Mouse (Mus musculus): ENCODE results near the gene Myh2. TPM values are rescaled to one million over a fixed set of nuclear protein-coding genes. Genes with fewer than 3 reads are reported as not detected.

Gene Myh2
- not detected in 2 replicates for polyA plus RNA-seq (2014; fragmentation: Nextera tagmentation; extraction: Ambion mirVana)

DNA sequence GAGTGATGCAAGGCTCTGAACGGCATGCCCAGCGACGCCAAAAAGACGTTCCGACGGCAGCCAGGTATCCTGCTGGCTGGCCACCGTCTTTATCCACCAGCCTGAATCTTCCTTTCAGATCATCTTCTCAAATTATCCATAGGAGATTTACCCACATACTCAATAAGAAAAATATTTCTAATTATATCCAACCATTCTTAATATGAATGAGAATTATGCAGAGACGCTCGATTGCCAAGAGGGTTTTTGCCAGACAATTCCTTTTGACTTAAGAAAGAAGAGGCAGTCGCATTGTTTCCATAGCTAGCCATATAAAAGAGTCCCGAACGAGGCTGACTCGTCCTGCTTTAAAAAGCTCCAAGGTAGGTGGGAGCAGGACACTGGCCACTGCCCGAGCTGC is at the start of gene Myh2:
Gene Myh2, plus strand, starts transcription at position 301 of the 400 bp plus-strand sequence.
- no peak within 1 kb of the TSS for H3K9ac ChIP-seq (ENCODE audit: low read depth, low read length)
- H3K9me3 ChIP-seq (replicated peaks; ENCODE audit: control insufficient read depth, low read length), result no peaks in the 10 kb centered on the region
- no peak within 1 kb of the TSS for H3K4me3 ChIP-seq (ENCODE audit: low read depth, low read length)
- ATAC-seq (replicated peaks; ENCODE audit: insufficient number of reproducible peaks, low FRiP score, low TSS enrichment), result no peak
- no peaks in the 10 kb centered on the region for H3K4me1 ChIP-seq (ENCODE audit: control insufficient read depth, insufficient read depth, low read length)
- H3K27ac ChIP-seq (ENCODE audit: low read depth, low read length), result no peak within 1 kb of the TSS
- H3K4me2 ChIP-seq, result no peak within 1 kb of the TSS
- 77% methylated on average over 14 of the region's 14 CpGs for WGBS (ENCODE audit: insufficient replicate concordance)
- no peaks in the 10 kb centered on the region for H3K27me3 ChIP-seq (ENCODE audit: control insufficient read depth, insufficient read depth, low read length)
- no peaks in the 10 kb centered on the region for H3K36me3 ChIP-seq (ENCODE audit: control insufficient read depth, insufficient read depth, low read length)

DNA sequence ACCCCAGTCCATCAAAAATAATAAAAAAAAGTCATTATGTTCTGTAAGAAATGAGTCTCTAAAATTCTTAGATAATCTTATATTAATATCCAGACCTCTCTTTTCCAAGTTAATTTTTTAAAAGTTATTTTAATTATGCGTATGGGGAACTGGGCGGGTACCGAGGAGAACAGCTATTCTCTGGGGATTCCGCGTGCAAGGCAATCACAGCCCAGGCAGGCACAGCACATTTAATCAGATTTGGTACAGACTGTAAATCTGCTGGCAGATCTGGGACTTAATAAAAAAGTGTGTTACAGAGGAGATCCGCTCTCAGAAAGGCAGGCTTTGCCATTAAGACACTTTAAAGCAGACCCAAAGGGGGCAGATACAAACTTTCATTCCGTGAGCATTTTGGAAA is 45.9 kb upstream of the Myh2 start:
- H3K27me3 ChIP-seq (ENCODE audit: control insufficient read depth, insufficient read depth, low read length), result no peaks in the 10 kb centered on the region
- 86% methylated on average over 7 of the region's 7 CpGs for WGBS (ENCODE audit: insufficient replicate concordance)
- H3K9ac ChIP-seq (ENCODE audit: low read depth, low read length), result no peak overlapping the region
- H3K27ac ChIP-seq (ENCODE audit: low read depth, low read length), result no peak overlapping the region
- no peaks in the 10 kb centered on the region for H3K4me1 ChIP-seq (ENCODE audit: control insufficient read depth, insufficient read depth, low read length)
- H3K4me3 ChIP-seq (ENCODE audit: low read depth, low read length), result no peak overlapping the region
- H3K36me3 ChIP-seq (ENCODE audit: control insufficient read depth, insufficient read depth, low read length), result no peaks in the 10 kb centered on the region
- no peak for ATAC-seq (replicated peaks; ENCODE audit: insufficient number of reproducible peaks, low FRiP score, low TSS enrichment)
- H3K9me3 ChIP-seq (replicated peaks; ENCODE audit: control insufficient read depth, low read length), result no peaks in the 10 kb centered on the region
- no peak overlapping the region for H3K4me2 ChIP-seq

DNA sequence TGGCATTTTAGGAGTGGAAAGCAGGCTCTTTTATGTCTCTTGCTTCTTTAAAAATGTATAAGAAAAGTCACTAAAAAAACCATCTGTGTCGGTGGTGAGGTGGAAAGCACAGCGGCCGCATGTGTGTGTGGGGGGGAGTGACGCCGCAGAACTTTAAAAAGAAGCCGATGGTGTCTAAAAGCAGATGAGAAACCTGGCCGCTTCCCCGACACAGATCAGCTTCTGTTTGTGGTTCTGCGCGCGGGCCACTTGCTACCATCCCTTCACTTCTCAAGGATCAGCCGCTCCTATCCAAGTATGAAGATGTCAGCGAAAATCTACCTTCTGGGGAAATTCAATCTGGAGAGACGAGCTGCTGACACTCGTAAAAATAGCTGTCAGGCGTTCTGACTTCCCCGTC is 45.5 kb upstream of the Myh2 start:
- H3K27ac ChIP-seq (ENCODE audit: low read depth, low read length), result no peak overlapping the region
- H3K27me3 ChIP-seq (ENCODE audit: control insufficient read depth, insufficient read depth, low read length), result no peaks in the 10 kb centered on the region
- H3K9ac ChIP-seq (ENCODE audit: low read depth, low read length), result no peak overlapping the region
- no peak for ATAC-seq (replicated peaks; ENCODE audit: insufficient number of reproducible peaks, low FRiP score, low TSS enrichment)
- no peaks in the 10 kb centered on the region for H3K9me3 ChIP-seq (replicated peaks; ENCODE audit: control insufficient read depth, low read length)
- H3K4me1 ChIP-seq (ENCODE audit: control insufficient read depth, insufficient read depth, low read length), result no peaks in the 10 kb centered on the region
- H3K4me2 ChIP-seq, result no peak overlapping the region
- H3K4me3 ChIP-seq (ENCODE audit: low read depth, low read length), result no peak overlapping the region
- 69% methylated on average over 17 of the region's 17 CpGs for WGBS (ENCODE audit: insufficient replicate concordance)
- no peaks in the 10 kb centered on the region for H3K36me3 ChIP-seq (ENCODE audit: control insufficient read depth, insufficient read depth, low read length)

DNA sequence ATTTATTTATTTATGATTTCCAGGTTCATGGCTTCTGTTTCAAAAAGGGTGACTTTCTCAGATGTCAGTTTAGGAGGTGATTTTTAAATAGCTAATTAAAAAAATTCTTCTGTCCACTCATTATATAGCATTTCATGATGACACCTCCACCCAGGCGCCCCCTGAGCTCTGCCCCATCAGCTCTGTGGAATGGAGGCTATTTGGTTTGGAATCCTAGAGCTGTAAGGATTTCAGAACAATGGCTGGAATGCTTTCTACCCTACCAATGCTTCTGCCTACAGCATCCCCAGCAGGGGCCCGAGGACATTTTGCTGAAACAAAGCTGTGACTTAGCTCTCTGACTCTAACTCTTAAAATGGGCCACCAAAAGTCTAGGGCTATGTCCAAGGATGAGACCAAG is 37.3 kb upstream of the Myh2 start:
- 82% methylated on average over 2 of the region's 2 CpGs for WGBS (ENCODE audit: insufficient replicate concordance)
- no peak overlapping the region for H3K9ac ChIP-seq (ENCODE audit: low read depth, low read length)
- no peak overlapping the region for H3K27ac ChIP-seq (ENCODE audit: low read depth, low read length)
- H3K36me3 ChIP-seq (ENCODE audit: control insufficient read depth, insufficient read depth, low read length), result no peaks in the 10 kb centered on the region
- no peak overlapping the region for H3K4me3 ChIP-seq (ENCODE audit: low read depth, low read length)
- no peaks in the 10 kb centered on the region for H3K4me1 ChIP-seq (ENCODE audit: control insufficient read depth, insufficient read depth, low read length)
- H3K9me3 ChIP-seq (replicated peaks; ENCODE audit: control insufficient read depth, low read length), result no peaks in the 10 kb centered on the region
- H3K4me2 ChIP-seq, result no peak overlapping the region
- no peak for ATAC-seq (replicated peaks; ENCODE audit: insufficient number of reproducible peaks, low FRiP score, low TSS enrichment)
- no peaks in the 10 kb centered on the region for H3K27me3 ChIP-seq (ENCODE audit: control insufficient read depth, insufficient read depth, low read length)

DNA sequence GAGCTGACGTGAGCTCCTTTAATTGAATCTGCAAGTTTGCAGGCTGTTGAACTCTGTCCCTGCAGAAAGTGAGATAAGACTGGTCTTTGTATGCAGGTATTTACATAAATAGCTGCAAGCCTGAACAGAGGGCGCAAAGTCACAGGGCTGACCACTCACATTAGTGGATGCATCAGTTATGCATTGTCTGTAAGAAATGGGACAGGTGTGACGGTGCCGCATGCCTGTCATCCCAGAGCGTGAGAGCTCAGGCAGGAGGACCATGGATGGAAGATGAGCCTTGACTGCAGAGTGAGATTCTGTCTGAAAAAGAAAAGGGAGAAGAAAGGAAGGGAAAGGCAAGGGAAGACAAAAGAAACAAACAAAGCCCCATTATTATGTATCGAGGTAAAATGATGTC is 36.2 kb upstream of the Myh2 start:
- 76% methylated on average over 6 of the region's 6 CpGs for WGBS (ENCODE audit: insufficient replicate concordance)

DNA sequence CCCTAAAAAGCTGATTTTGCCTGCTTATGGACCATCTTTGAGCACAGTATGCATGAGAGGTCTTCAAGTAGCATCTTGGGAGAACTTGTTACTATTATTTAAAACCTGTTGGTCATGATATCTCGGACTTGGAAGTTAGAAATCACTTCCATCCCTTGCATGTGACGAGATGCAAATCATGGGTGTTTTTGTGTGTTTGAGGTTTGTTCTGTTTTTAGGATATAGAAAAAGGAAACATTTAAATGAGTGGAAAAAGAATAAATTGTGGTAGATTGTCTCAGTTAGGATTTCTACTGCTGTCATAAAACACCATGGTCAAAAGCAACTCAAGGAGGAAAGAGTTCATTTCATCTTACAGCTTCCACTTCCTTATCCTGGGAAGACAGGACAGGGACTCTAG is 35.3 kb upstream of the Myh2 start:
- H3K4me3 ChIP-seq (ENCODE audit: low read depth, low read length), result no peak overlapping the region
- no peak overlapping the region for H3K27ac ChIP-seq (ENCODE audit: low read depth, low read length)
- ATAC-seq (replicated peaks; ENCODE audit: insufficient number of reproducible peaks, low FRiP score, low TSS enrichment), result no peak
- whole genome bisulfite sequencing (ENCODE audit: insufficient replicate concordance), result 82% methylated on average over 2 of the region's 2 CpGs
- no peaks in the 10 kb centered on the region for H3K4me1 ChIP-seq (ENCODE audit: control insufficient read depth, insufficient read depth, low read length)
- no peaks in the 10 kb centered on the region for H3K27me3 ChIP-seq (ENCODE audit: control insufficient read depth, insufficient read depth, low read length)
- H3K4me2 ChIP-seq, result no peak overlapping the region
- no peak overlapping the region for H3K9ac ChIP-seq (ENCODE audit: low read depth, low read length)
- H3K9me3 ChIP-seq (replicated peaks; ENCODE audit: control insufficient read depth, low read length), result no peaks in the 10 kb centered on the region
- H3K36me3 ChIP-seq (ENCODE audit: control insufficient read depth, insufficient read depth, low read length), result no peaks in the 10 kb centered on the region

More for the DNA sequence above, 36.2 kb upstream of the Myh2 start:
- Histone ChIP-seq H3K4me3 (ENCODE audit: low read depth, low read length) (no peak overlapping the region), H3K36me3 (ENCODE audit: control insufficient read depth, insufficient read depth, low read length) (no peaks in the 10 kb centered on the region), H3K27me3 (ENCODE audit: control insufficient read depth, insufficient read depth, low read length) (no peaks in the 10 kb centered on the region), H3K9ac (ENCODE audit: low read depth, low read length) (no peak overlapping the region), H3K4me2 (no peak overlapping the region), H3K4me1 (ENCODE audit: control insufficient read depth, insufficient read depth, low read length) (no peaks in the 10 kb centered on the region), H3K27ac (ENCODE audit: low read depth, low read length) (no peak overlapping the region), H3K9me3 (replicated peaks; ENCODE audit: control insufficient read depth, low read length) (no peaks in the 10 kb centered on the region)
- no peak for ATAC-seq (replicated peaks; ENCODE audit: insufficient number of reproducible peaks, low FRiP score, low TSS enrichment)

DNA sequence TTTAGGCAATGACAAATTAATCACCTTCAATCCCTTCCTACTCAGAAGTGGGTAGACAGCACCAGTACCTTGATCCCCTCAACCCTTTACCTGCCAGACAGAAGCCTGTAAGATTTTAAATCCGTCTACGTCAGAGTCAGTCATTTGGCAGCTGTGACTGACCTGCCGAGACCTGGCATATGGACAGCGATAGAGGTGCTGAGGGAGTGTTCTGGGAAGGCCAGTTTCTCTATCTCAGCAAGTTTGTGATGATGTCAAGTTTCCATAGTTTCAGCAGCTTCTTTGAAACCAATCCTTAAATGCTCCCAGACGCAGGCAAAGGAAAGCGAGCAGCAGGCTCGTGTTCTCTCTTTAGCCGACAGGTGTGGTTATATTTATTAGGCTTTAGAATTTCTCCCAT is 31.3 kb upstream of the Myh2 start:
- ATAC-seq (replicated peaks; ENCODE audit: insufficient number of reproducible peaks, low FRiP score, low TSS enrichment), result no peak
- Histone ChIP-seq H3K9me3 (replicated peaks; ENCODE audit: control insufficient read depth, low read length) (no peaks in the 10 kb centered on the region), H3K27me3 (ENCODE audit: control insufficient read depth, insufficient read depth, low read length) (no peaks in the 10 kb centered on the region), H3K36me3 (ENCODE audit: control insufficient read depth, insufficient read depth, low read length) (no peaks in the 10 kb centered on the region), H3K27ac (ENCODE audit: low read depth, low read length) (no peak overlapping the region), H3K4me2 (no peak overlapping the region), H3K9ac (ENCODE audit: low read depth, low read length) (no peak overlapping the region), H3K4me1 (ENCODE audit: control insufficient read depth, insufficient read depth, low read length) (no peaks in the 10 kb centered on the region), H3K4me3 (ENCODE audit: low read depth, low read length) (no peak overlapping the region)
- 73% methylated on average over 8 of the region's 8 CpGs for WGBS (ENCODE audit: insufficient replicate concordance)

DNA sequence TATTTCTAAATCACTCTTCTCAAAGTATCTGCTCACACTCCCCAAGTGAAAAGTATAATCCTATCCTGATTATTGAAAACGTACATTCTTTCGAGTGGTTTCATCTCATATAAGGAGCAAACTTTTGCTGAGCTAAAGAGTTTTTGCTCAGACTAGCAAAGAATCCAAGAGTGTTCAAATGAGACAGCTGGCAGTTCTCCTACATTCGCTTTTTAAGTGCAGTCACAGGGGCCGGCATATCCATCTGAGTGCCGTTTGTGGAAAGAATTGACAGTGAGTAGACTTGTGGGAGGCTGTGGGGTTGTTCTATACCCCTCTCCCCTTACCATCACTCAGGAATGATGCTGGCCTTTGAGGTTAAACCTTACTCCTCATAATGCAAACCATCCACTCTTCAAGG is 30.7 kb upstream of the Myh2 start:
- WGBS (ENCODE audit: insufficient replicate concordance), result 78% methylated on average over 5 of the region's 5 CpGs
- H3K9me3 ChIP-seq (replicated peaks; ENCODE audit: control insufficient read depth, low read length), result no peaks in the 10 kb centered on the region
- no peak overlapping the region for H3K4me3 ChIP-seq (ENCODE audit: low read depth, low read length)
- H3K36me3 ChIP-seq (ENCODE audit: control insufficient read depth, insufficient read depth, low read length), result no peaks in the 10 kb centered on the region
- ATAC-seq (replicated peaks; ENCODE audit: insufficient number of reproducible peaks, low FRiP score, low TSS enrichment), result no peak
- H3K4me2 ChIP-seq, result no peak overlapping the region
- H3K27ac ChIP-seq (ENCODE audit: low read depth, low read length), result no peak overlapping the region
- no peaks in the 10 kb centered on the region for H3K27me3 ChIP-seq (ENCODE audit: control insufficient read depth, insufficient read depth, low read length)
- H3K4me1 ChIP-seq (ENCODE audit: control insufficient read depth, insufficient read depth, low read length), result no peaks in the 10 kb centered on the region
- no peak overlapping the region for H3K9ac ChIP-seq (ENCODE audit: low read depth, low read length)

DNA sequence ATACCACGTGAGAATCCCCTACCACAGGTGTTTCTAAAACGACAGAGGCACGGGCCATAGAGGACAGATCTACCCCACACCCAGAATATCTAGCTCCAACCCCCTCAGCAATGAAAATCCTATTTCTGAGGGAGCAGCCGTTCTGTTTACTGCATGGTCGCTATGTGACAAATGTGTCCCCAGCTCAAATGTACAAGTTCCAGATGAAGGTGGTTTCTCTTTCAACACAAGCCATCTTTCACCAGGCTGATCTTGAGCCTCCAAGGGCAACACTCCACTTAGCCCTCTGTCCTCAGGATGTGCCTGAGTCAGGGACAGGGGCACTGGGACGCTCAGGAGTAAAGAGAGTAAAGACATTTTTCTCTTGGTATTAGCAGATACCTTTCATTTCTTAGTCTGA is 29.8 kb upstream of the Myh2 start:
- Histone ChIP-seq H3K4me3 (ENCODE audit: low read depth, low read length) (no peak overlapping the region), H3K4me1 (ENCODE audit: control insufficient read depth, insufficient read depth, low read length) (no peaks in the 10 kb centered on the region), H3K27ac (ENCODE audit: low read depth, low read length) (no peak overlapping the region), H3K36me3 (ENCODE audit: control insufficient read depth, insufficient read depth, low read length) (no peaks in the 10 kb centered on the region), H3K4me2 (no peak overlapping the region), H3K27me3 (ENCODE audit: control insufficient read depth, insufficient read depth, low read length) (no peaks in the 10 kb centered on the region), H3K9me3 (replicated peaks; ENCODE audit: control insufficient read depth, low read length) (no peaks in the 10 kb centered on the region), H3K9ac (ENCODE audit: low read depth, low read length) (no peak overlapping the region)
- no peak for ATAC-seq (replicated peaks; ENCODE audit: insufficient number of reproducible peaks, low FRiP score, low TSS enrichment)
- 60% methylated on average over 6 of the region's 6 CpGs for WGBS (ENCODE audit: insufficient replicate concordance)
